Mouse (Mus musculus): Measurements from ENCODE around the gene Crhbp.

DNA sequence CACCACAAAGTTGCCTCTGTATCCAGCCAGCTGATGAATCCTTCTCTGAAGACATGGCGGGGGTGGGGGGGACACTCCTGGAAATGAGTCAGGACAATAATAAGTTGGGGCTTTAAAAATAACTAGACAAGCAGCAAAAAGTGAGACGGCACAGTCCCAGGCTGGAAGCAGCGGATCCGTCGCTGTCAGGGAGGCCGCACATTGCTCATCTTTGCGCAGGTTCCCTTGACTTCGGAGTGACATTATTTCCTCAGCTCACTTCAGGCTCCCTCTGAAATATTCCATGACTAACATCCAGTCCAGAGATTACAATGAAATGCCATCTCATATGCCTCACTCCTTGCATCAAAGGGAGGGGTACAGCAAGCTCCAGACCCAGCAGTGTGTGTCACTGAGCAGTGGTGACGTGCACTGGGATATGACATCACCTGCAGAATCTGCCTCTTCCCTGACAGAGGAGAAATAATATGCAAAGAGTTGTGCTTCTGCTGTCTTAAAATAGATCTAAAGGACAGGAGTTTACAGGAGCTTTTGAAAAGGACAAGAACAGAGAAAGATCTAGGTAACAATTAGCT, 6.0 kb upstream of the Crhbp start:
- TF ChIP-seq POLR2A (IDR thresholded peaks at IDR 0.05; ENCODE audit: control insufficient read depth, extremely low read depth, insufficient read depth, low read length, poor library complexity): no peak
- TF ChIP-seq CTCF (IDR thresholded peaks at IDR 0.05; ENCODE audit: borderline replicate concordance, control insufficient read depth, extremely low read depth, insufficient read depth, low read length, poor library complexity): no peak
